Comparison of ENCODE assay signal across 9 mouse cellular contexts in genomic region chr8:107129171-107130025, GRCm38 (mm10). TPM values are rescaled to one million over a fixed set of nuclear protein-coding genes. Genes with fewer than 3 reads are reported as not detected.
DNase-seq lines count a peak whose midpoint lies in the region; ATAC-seq and TF ChIP-seq lines count a peak whose summit lies in the region.
"Had no signal": no experiment of that assay in that cellular context is flagged by ENCODE, and none has a peak within 500 bp of the region (broad histone marks: within the 10 kb centered on the region; RNA-seq: fewer than 3 reads in every experiment).

No protein-coding gene starts in this region.

- no peak overlapping the region for H3K9ac ChIP-seq in intestine, embryonic 15.5 days
- no peak overlapping the region for H3K9ac ChIP-seq in intestine, postnatal 0 days (ENCODE audit: low read depth, low read length)

- no peaks in the 10 kb centered on the region for H3K36me3 ChIP-seq in intestine, embryonic 15.5 days
- H3K36me3 ChIP-seq in intestine, postnatal 0 days (ENCODE audit: control insufficient read depth, insufficient read depth), result no peaks in the 10 kb centered on the region
- no peaks in the 10 kb centered on the region for H3K36me3 ChIP-seq in thymus, adult 2 months (ENCODE audit: control insufficient read depth, insufficient read depth, low read length)

- peak; percentile 52 for ATAC-seq in intestine, embryonic 15.5 days
- no peak for ATAC-seq in intestine, postnatal 0 days

- H3K27ac ChIP-seq in intestine, embryonic 15.5 days, result no peak overlapping the region
- H3K27ac ChIP-seq in intestine, postnatal 0 days (ENCODE audit: low read depth, low read length), result no peak overlapping the region
- no peak overlapping the region for H3K27ac ChIP-seq in thymus, adult 2 months (ENCODE audit: control insufficient read depth, insufficient read depth, low read length)
- H3K27ac ChIP-seq: macrophage had no signal

- peak; percentile 91 for DNase-seq in adrenal gland, postnatal 10 days
- peak; percentile 46 to 57 for DNase-seq in heart, postnatal 10 days
- DNase-seq in lung, postnatal 25 days (ENCODE audit: low spot score), result peak; percentile 66
- DNase-seq in urinary bladder, adult 2 months (ENCODE audit: low spot score), result no peak
- no peak for DNase-seq in thymus, adult 2 months
- no peak for DNase-seq in left cerebral cortex, adult 18-20 months (ENCODE audit: low spot score in 2 of 2)

- 49% methylated on average over 8 of the region's 8 CpGs for WGBS in intestine, embryonic 15.5 days
- 47% methylated on average over 8 of the region's 8 CpGs for WGBS in intestine, postnatal 0 days
- WGBS in thymus, adult 2 months, result 94% methylated on average over 8 of the region's 8 CpGs

- H3K27me3 ChIP-seq in intestine, embryonic 15.5 days (replicated peaks), result no peaks in the 10 kb centered on the region
- no peaks in the 10 kb centered on the region for H3K27me3 ChIP-seq in intestine, postnatal 0 days (replicated peaks; ENCODE audit: control insufficient read depth, insufficient read depth, low read length)
- H3K27me3 ChIP-seq in thymus, adult 2 months (ENCODE audit: control insufficient read depth, insufficient read depth, low read length), result no peaks in the 10 kb centered on the region

- H3K4me1 ChIP-seq in intestine, embryonic 15.5 days (replicated peaks), result peaks cover 6% of the 10 kb centered on the region
- no peaks in the 10 kb centered on the region for H3K4me1 ChIP-seq in intestine, postnatal 0 days (replicated peaks; ENCODE audit: control insufficient read depth, insufficient read depth, low read length)
- H3K4me1 ChIP-seq in thymus, adult 2 months (replicated peaks; ENCODE audit: control insufficient read depth, insufficient read depth, low read length), result peaks cover 7% of the 10 kb centered on the region

- no peak for TF ChIP-seq POLR2A in thymus, adult 2 months (IDR thresholded peaks at IDR 0.05; ENCODE audit: control insufficient read depth, extremely low read depth, insufficient read depth, low read length, poor library complexity)

- TF ChIP-seq CTCF in intestine, postnatal 0 days (IDR thresholded peaks at IDR 0.05; ENCODE audit: low read depth), result no peak
- TF ChIP-seq CTCF in thymus, adult 2 months (IDR thresholded peaks at IDR 0.05; ENCODE audit: borderline replicate concordance, control insufficient read depth, extremely low read depth, insufficient read depth, low read length, poor library complexity), result no peak

- no peak overlapping the region for H3K4me3 ChIP-seq in intestine, embryonic 15.5 days (replicated peaks)
- no peak overlapping the region for H3K4me3 ChIP-seq in intestine, postnatal 0 days (ENCODE audit: low read depth, low read length)
- H3K4me3 ChIP-seq in thymus, adult 2 months (ENCODE audit: control insufficient read depth, insufficient read depth, low read length), result no peak overlapping the region

- H3K9me3 ChIP-seq in intestine, embryonic 15.5 days, result no peaks in the 10 kb centered on the region
- no peaks in the 10 kb centered on the region for H3K9me3 ChIP-seq in intestine, postnatal 0 days (ENCODE audit: control insufficient read depth)

- H3K4me2 ChIP-seq in intestine, embryonic 15.5 days (replicated peaks), result no peak overlapping the region
- H3K4me2 ChIP-seq in intestine, postnatal 0 days (replicated peaks; ENCODE audit: low read depth), result no peak overlapping the region

- intact Hi-C loops in heart, postnatal 10 days (cut with DNase I), result no loop called here

RNA-seq across cellular contexts. Expression of gene Cyb5b, which starts 21.0 kb away (rescaled TPM):
- 139 and 144 TPM in 2 replicates for polyA plus RNA-seq in intestine, embryonic 15.5 days (2015; fragmentation: Nextera tagmentation; extraction: Ambion mirVana)
- 93.2 and 103 TPM in 2 replicates for polyA plus RNA-seq in intestine, postnatal 0 days (2015; fragmentation: Nextera tagmentation; extraction: Ambion mirVana)
- total RNA-seq in adrenal gland, postnatal 10 days (2021), result 100 to 1,000 TPM; 216 to 248 TPM
- 10 to 100 TPM; 47.0 to 48.9 TPM for total RNA-seq in heart, postnatal 10 days (2021)
- 136 and 138 TPM in 2 replicates for polyA plus RNA-seq in urinary bladder, adult 2 months (2012; rRNA removed)
- polyA plus RNA-seq in thymus, adult 2 months (2012; rRNA removed), result 62.1 and 65.6 TPM in 2 replicates
- total RNA-seq in left cerebral cortex, adult 18-20 months (2021), result 10 to 100 TPM; 95.1 to 98.8 TPM

RNA-seq across cellular contexts. Expression of gene Terf2, which starts 33.1 kb away (rescaled TPM):
- polyA plus RNA-seq in intestine, embryonic 15.5 days (2015; fragmentation: Nextera tagmentation; extraction: Ambion mirVana), result 14.8 and 16.4 TPM in 2 replicates
- polyA plus RNA-seq in intestine, postnatal 0 days (2015; fragmentation: Nextera tagmentation; extraction: Ambion mirVana), result 11.2 and 12.1 TPM in 2 replicates
- 10 to 100 TPM; 22.0 to 26.4 TPM for total RNA-seq in adrenal gland, postnatal 10 days (2021)
- 10 to 100 TPM; 18.0 to 18.1 TPM for total RNA-seq in heart, postnatal 10 days (2021)
- 18.5 and 22.1 TPM in 2 replicates for polyA plus RNA-seq in urinary bladder, adult 2 months (2012; rRNA removed)
- polyA plus RNA-seq in thymus, adult 2 months (2012; rRNA removed), result 30.9 and 31.5 TPM in 2 replicates
- total RNA-seq in left cerebral cortex, adult 18-20 months (2021), result 10 to 100 TPM; 37.2 to 39.0 TPM

Comparison
In these comparisons a context has a peak if more than half of its experiments do, and no peak if none do; other contexts are left out.
1. DNase-seq: peak in adrenal gland, postnatal 10 days (single experiment), heart, postnatal 10 days (2 of 2) and lung, postnatal 25 days (single experiment); none in urinary bladder, adult 2 months (single experiment), thymus, adult 2 months (single experiment) and left cerebral cortex, adult 18-20 months (0 of 2).